Mouse (Mus musculus): ENCODE data around the gene Tnr. TPM values are rescaled to one million over a fixed set of nuclear protein-coding genes. Genes with fewer than 3 reads are reported as not detected.
"Not testable (repeated sequence)": the region's sequence is repeated elsewhere in the genome, so short reads cannot be mapped to it uniquely, and the experiment has no call there.

Tnr gene
- polyA plus RNA-seq, 1 experiment from 2014 or later, result 0.63 TPM

- H3K9ac ChIP-seq (replicated peaks; ENCODE audit: low read length), result no peak overlapping the region
- no peak overlapping the region for H3K4me2 ChIP-seq (ENCODE audit: low read depth, low read length)
- H3K4me3 ChIP-seq (ENCODE audit: low read depth, low read length), result no peak overlapping the region
- DNase-seq (ENCODE audit: low spot score) (no peak), ATAC-seq (replicated peaks; ENCODE audit: insufficient number of reproducible peaks, low FRiP score, low TSS enrichment, low read depth) (no peak)
- H3K9me3 ChIP-seq (replicated peaks; ENCODE audit: control insufficient read depth, low read length), result no peaks in the 10 kb centered on the region
- no peaks in the 10 kb centered on the region for H3K27me3 ChIP-seq (ENCODE audit: control insufficient read depth, insufficient read depth, low read length)
- no peak overlapping the region for H3K27ac ChIP-seq (replicated peaks; ENCODE audit: low read depth, low read length)
- 82% methylated on average over 9 of the region's 9 CpGs for WGBS
- no peaks in the 10 kb centered on the region for H3K36me3 ChIP-seq (replicated peaks; ENCODE audit: control insufficient read depth, insufficient read depth, low read depth, low read length)
- no peaks in the 10 kb centered on the region for H3K4me1 ChIP-seq (ENCODE audit: control insufficient read depth, insufficient read depth, low read length)
Observed at GRCm38 (mm10) chr1:159928681-159929335, 405.2 kb downstream of the Tnr start.

- Histone ChIP-seq H3K4me2 (ENCODE audit: low read depth, low read length) (no peak overlapping the region), H3K9ac (replicated peaks; ENCODE audit: low read length) (no peak overlapping the region), H3K27me3 (ENCODE audit: control insufficient read depth, insufficient read depth, low read length) (no peaks in the 10 kb centered on the region), H3K4me1 (ENCODE audit: control insufficient read depth, insufficient read depth, low read length) (no peaks in the 10 kb centered on the region), H3K27ac (replicated peaks; ENCODE audit: low read depth, low read length) (no peak overlapping the region), H3K36me3 (replicated peaks; ENCODE audit: control insufficient read depth, insufficient read depth, low read depth, low read length) (no peaks in the 10 kb centered on the region), H3K4me3 (ENCODE audit: low read depth, low read length) (no peak overlapping the region), H3K9me3 (replicated peaks; ENCODE audit: control insufficient read depth, low read length) (no peaks in the 10 kb centered on the region)
- ATAC-seq (replicated peaks; ENCODE audit: insufficient number of reproducible peaks, low FRiP score, low TSS enrichment, low read depth), result no peak
- no peak for DNase-seq (ENCODE audit: low spot score)
Observed at GRCm38 (mm10) chr1:159932092-159932491, 408.5 kb downstream of the Tnr start.

GRCm38 (mm10) chr1:159932598-159932997, 409.0 kb downstream of the Tnr start:
- no peak overlapping the region for H3K4me3 ChIP-seq (ENCODE audit: low read depth, low read length)
- WGBS, result 76% methylated on average over 2 of the region's 2 CpGs

GRCm38 (mm10) chr1:159938449-159938848, 414.9 kb downstream of the Tnr start:
- no peak overlapping the region for H3K9ac ChIP-seq (replicated peaks; ENCODE audit: low read length)
- H3K27me3 ChIP-seq (ENCODE audit: control insufficient read depth, insufficient read depth, low read length), result no peaks in the 10 kb centered on the region
- H3K4me1 ChIP-seq (ENCODE audit: control insufficient read depth, insufficient read depth, low read length), result no peaks in the 10 kb centered on the region
- no peak overlapping the region for H3K4me3 ChIP-seq (ENCODE audit: low read depth, low read length)
- 79% methylated on average over 2 of the region's 2 CpGs for WGBS
- no peak overlapping the region for H3K4me2 ChIP-seq (ENCODE audit: low read depth, low read length)
- no peak for DNase-seq (ENCODE audit: low spot score)
- ATAC-seq (replicated peaks; ENCODE audit: insufficient number of reproducible peaks, low FRiP score, low TSS enrichment, low read depth), result no peak
- no peak overlapping the region for H3K27ac ChIP-seq (replicated peaks; ENCODE audit: low read depth, low read length)
- H3K9me3 ChIP-seq (replicated peaks; ENCODE audit: control insufficient read depth, low read length), result no peaks in the 10 kb centered on the region
- no peaks in the 10 kb centered on the region for H3K36me3 ChIP-seq (replicated peaks; ENCODE audit: control insufficient read depth, insufficient read depth, low read depth, low read length)

More at GRCm38 (mm10) chr1:159932598-159932997, 409.0 kb downstream of the Tnr start:
- H3K4me2 ChIP-seq (ENCODE audit: low read depth, low read length), result no peak overlapping the region
- H3K9ac ChIP-seq (replicated peaks; ENCODE audit: low read length), result no peak overlapping the region
- H3K4me1 ChIP-seq (ENCODE audit: control insufficient read depth, insufficient read depth, low read length), result no peaks in the 10 kb centered on the region
- no peak for ATAC-seq (replicated peaks; ENCODE audit: insufficient number of reproducible peaks, low FRiP score, low TSS enrichment, low read depth)
- DNase-seq (ENCODE audit: low spot score), result no peak
- no peaks in the 10 kb centered on the region for H3K36me3 ChIP-seq (replicated peaks; ENCODE audit: control insufficient read depth, insufficient read depth, low read depth, low read length)
- no peak overlapping the region for H3K27ac ChIP-seq (replicated peaks; ENCODE audit: low read depth, low read length)
- H3K9me3 ChIP-seq (replicated peaks; ENCODE audit: control insufficient read depth, low read length), result no peaks in the 10 kb centered on the region
- no peaks in the 10 kb centered on the region for H3K27me3 ChIP-seq (ENCODE audit: control insufficient read depth, insufficient read depth, low read length)

GRCm38 (mm10) chr1:159939335-159939734, 415.8 kb downstream of the Tnr start:
- WGBS, result 78% methylated on average over 3 of the region's 3 CpGs
- no peak for ATAC-seq (replicated peaks; ENCODE audit: insufficient number of reproducible peaks, low FRiP score, low TSS enrichment, low read depth)
- no peaks in the 10 kb centered on the region for H3K4me1 ChIP-seq (ENCODE audit: control insufficient read depth, insufficient read depth, low read length)
- no peak overlapping the region for H3K4me2 ChIP-seq (ENCODE audit: low read depth, low read length)
- H3K9ac ChIP-seq (replicated peaks; ENCODE audit: low read length), result no peak overlapping the region
- no peak for DNase-seq (ENCODE audit: low spot score)
- no peaks in the 10 kb centered on the region for H3K9me3 ChIP-seq (replicated peaks; ENCODE audit: control insufficient read depth, low read length)
- H3K27me3 ChIP-seq (ENCODE audit: control insufficient read depth, insufficient read depth, low read length), result no peaks in the 10 kb centered on the region
- no peaks in the 10 kb centered on the region for H3K36me3 ChIP-seq (replicated peaks; ENCODE audit: control insufficient read depth, insufficient read depth, low read depth, low read length)
- no peak overlapping the region for H3K4me3 ChIP-seq (ENCODE audit: low read depth, low read length)
- H3K27ac ChIP-seq (replicated peaks; ENCODE audit: low read depth, low read length), result no peak overlapping the region

GRCm38 (mm10) chr1:159953526-159953925, 430.0 kb downstream of the Tnr start:
- H3K9ac ChIP-seq (replicated peaks; ENCODE audit: low read length), result no peak overlapping the region
- H3K9me3 ChIP-seq (replicated peaks; ENCODE audit: control insufficient read depth, low read length), result no peaks in the 10 kb centered on the region
- 54% methylated on average over 1 of the region's 1 CpGs for WGBS
- ATAC-seq (replicated peaks; ENCODE audit: insufficient number of reproducible peaks, low FRiP score, low TSS enrichment, low read depth), result no peak
- no peaks in the 10 kb centered on the region for H3K4me1 ChIP-seq (ENCODE audit: control insufficient read depth, insufficient read depth, low read length)
- no peak for DNase-seq (ENCODE audit: low spot score)
- H3K4me2 ChIP-seq (ENCODE audit: low read depth, low read length), result no peak overlapping the region
- no peaks in the 10 kb centered on the region for H3K36me3 ChIP-seq (replicated peaks; ENCODE audit: control insufficient read depth, insufficient read depth, low read depth, low read length)
- H3K27me3 ChIP-seq (ENCODE audit: control insufficient read depth, insufficient read depth, low read length), result no peaks in the 10 kb centered on the region
- no peak overlapping the region for H3K27ac ChIP-seq (replicated peaks; ENCODE audit: low read depth, low read length)
- no peak overlapping the region for H3K4me3 ChIP-seq (ENCODE audit: low read depth, low read length)

GRCm38 (mm10) chr1:159963351-159963750, 439.8 kb downstream of the Tnr start:
- H3K4me2 ChIP-seq (ENCODE audit: low read depth, low read length), result no peak overlapping the region
- DNase-seq (ENCODE audit: low spot score) (no peak), ATAC-seq (replicated peaks; ENCODE audit: insufficient number of reproducible peaks, low FRiP score, low TSS enrichment, low read depth) (no peak)
- no peak overlapping the region for H3K4me3 ChIP-seq (ENCODE audit: low read depth, low read length)
- H3K9ac ChIP-seq (replicated peaks; ENCODE audit: low read length), result no peak overlapping the region
- no peaks in the 10 kb centered on the region for H3K4me1 ChIP-seq (ENCODE audit: control insufficient read depth, insufficient read depth, low read length)
- WGBS, result 74% methylated on average over 4 of the region's 4 CpGs
- no peaks in the 10 kb centered on the region for H3K36me3 ChIP-seq (replicated peaks; ENCODE audit: control insufficient read depth, insufficient read depth, low read depth, low read length)
- no peak overlapping the region for H3K27ac ChIP-seq (replicated peaks; ENCODE audit: low read depth, low read length)
- H3K9me3 ChIP-seq (replicated peaks; ENCODE audit: control insufficient read depth, low read length), result no peaks in the 10 kb centered on the region
- H3K27me3 ChIP-seq (ENCODE audit: control insufficient read depth, insufficient read depth, low read length), result no peaks in the 10 kb centered on the region

GRCm38 (mm10) chr1:159966286-159966685, 442.7 kb downstream of the Tnr start:
- not testable (repeated sequence) for H3K27me3 ChIP-seq (ENCODE audit: control insufficient read depth, insufficient read depth, low read length); DNase-seq (ENCODE audit: low spot score); H3K4me1 ChIP-seq (ENCODE audit: control insufficient read depth, insufficient read depth, low read length); ATAC-seq (replicated peaks; ENCODE audit: insufficient number of reproducible peaks, low FRiP score, low TSS enrichment, low read depth); H3K4me3 ChIP-seq (ENCODE audit: low read depth, low read length); H3K36me3 ChIP-seq (replicated peaks; ENCODE audit: control insufficient read depth, insufficient read depth, low read depth, low read length); H3K9me3 ChIP-seq (replicated peaks; ENCODE audit: control insufficient read depth, low read length); H3K4me2 ChIP-seq (ENCODE audit: low read depth, low read length); H3K9ac ChIP-seq (replicated peaks; ENCODE audit: low read length); H3K27ac ChIP-seq (replicated peaks; ENCODE audit: low read depth, low read length)

All from embryonic facial prominence, embryonic 11.5 days (tissue).